Mouse (Mus musculus) neural tube, embryonic 10.5 days (tissue): Measurements from ENCODE around the gene Tecpr2.

Source experiments
- DNase-seq: peaks from one replicate; pipeline ENCODE4 v3.0.0-alpha.2; 2017; ENCODE audit warnings: low spot score; ENCODE audit errors: extremely low spot score

Tecpr2 gene

DNA sequence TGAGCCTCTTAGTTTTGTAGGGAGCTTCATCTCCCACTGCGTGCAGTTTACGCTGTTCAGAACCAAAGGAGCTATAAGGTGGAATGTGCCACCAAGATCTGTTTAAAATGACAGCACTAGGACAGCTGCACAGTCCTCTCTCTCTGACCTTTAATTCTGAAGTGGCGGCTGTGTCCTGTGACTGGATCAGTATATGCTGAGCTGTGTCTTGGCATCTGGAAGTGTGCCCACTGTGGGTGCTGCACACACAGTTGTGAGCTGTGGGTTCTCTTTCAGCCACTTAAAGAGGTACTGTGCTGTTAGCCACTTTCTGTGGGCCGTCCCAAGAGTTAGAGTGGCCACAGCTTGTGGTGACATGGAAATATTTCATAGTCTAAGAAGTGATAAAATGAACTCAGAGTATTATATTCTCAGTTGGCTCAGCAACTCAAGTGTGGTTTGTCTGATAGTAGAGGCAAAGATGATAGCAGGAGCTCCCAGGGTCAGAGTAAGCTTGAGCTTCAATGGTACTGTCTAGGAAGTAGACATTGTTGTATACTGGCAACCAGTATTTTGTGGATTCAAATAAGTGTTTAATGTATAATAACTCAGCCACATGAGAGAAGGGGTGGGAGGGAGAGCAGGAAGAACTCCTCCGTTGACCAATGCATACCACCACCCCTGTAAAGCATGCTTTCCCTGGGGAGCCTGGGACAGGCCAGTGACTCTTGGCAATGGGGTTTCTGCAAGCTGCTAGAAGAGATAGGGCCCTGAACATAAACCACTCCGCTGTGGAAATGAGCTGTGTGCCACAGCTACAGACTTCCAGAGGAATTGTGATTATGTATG, 59.2 kb downstream of the Tecpr2 start:
- no peak for DNase-seq

DNA sequence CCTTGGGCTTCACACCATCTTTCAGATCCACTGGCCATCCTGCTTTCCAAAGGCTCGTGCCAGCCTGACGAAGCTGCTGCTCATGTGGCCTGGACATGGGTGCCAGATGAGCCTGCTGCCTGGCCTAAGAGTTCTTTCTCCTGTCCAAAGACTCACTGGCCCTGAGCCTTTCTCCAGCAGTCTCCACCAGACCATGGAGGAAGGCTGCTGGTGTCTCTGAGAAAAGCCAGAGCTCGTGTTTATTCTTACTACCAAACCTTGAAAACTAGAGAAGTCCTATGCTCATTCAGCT, 59.8 kb downstream of the Tecpr2 start:
- DNase-seq: no peak

DNA sequence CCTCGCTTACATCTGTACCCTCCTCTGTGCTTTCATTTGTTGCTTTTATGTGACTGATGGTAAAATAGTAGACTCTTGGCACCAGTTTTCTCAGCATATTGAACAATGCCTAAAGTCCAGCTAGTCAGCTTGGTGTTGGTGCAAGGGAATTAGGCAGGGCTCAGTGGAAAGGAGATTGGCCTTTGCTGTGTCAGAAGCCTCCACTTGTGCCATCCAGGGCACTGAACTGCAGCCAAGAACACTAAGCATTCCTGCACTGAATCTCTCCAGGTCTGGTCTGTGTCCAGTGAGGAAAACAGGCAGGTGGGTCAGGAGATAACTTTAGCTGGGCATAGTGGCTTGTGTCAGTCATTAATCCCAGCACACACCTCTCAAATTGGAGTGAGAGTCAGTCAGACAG, 60.3 kb downstream of the Tecpr2 start:
- DNase-seq: no peak

DNA sequence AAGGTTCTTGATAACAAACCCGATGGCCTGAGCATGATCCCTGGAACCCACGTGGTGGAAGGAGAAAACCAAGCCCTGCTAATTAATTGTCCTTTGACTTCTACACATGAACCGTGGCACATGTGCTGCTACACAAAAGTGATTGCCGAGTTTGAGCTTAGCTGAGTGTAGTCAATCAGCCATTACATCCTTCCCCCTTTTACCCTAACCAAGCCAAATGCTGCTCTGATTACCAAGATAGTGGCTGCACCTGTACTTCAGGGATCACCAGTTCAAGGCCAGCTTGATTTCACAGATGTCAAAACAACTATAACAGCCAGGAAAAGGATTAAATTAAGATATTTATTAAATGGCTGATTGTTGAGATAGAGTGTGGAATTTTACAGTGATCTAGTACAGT, 61.1 kb downstream of the Tecpr2 start:
- DNase-seq: no peak

DNA sequence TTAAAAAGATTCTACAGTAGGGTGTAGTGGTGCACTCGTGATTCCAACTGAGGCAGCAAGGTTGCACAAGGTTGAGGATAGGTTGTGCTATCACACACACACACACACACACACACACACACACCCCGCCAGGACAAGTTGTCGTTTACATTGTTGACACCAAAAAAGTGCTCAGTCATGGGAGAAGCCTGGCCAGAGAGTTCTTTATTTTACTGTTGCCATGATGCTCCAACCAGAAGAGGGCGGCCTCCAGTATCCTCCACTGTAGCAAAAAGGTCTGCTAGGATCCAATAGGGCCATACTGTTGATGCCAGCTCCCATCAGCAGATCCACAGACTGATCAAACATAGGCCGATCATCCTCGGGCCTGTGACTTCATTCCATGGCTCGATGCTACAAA, 62.2 kb downstream of the Tecpr2 start:
- no peak for DNase-seq

DNA sequence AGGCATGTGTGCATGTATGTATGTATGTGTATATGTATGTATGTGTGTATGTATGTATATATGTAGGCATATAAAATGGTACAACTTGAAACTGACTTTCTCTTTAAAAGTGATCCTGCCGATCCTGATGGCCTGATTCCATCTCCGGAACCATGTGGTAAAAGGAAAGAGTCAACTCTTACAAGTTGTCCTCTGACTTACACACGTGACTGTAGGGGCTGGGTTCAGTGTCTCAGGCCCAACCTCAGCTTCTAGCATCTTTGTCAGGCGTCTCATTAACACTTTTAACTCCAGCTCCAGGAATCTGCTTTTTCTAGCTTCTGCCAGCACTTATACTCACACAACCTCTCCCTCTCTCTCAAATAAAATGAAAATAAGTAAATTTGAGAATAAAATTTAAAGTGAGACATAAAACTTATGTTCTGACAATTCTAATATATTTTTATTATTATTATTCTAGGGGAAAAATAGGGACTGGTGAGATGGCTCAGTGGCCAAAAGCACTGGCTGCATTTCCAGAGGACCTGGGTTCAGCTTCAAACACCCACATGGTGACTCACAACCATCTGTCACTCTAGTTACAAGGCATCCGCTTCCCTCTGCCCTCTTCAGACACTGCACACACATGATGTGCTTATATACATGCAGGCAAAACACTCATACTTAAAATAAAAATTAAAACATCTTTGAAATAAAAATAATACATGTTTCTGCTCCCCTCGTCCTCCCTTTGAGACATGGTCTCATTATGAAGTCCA, 63.7 kb downstream of the Tecpr2 start:
- no peak for DNase-seq

DNA sequence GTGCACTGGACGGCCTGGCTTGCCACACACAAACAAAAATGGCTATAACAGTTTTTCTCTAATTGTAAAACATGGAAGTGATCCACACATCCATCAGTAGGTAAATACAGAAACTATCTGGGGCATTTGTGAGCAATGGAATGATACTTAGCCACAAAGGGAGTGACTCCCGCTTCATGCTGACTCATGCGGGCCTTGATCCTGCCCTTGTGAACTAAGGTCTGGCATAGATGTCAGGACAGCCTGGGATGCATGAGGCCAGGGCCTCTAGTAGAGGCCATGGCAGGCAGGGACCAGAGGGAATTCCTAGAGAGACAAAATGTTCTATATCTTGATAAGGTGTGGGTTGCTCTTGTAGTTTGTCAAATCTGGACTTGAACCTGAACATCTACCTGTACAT, 64.4 kb downstream of the Tecpr2 start:
- DNase-seq: no peak

DNA sequence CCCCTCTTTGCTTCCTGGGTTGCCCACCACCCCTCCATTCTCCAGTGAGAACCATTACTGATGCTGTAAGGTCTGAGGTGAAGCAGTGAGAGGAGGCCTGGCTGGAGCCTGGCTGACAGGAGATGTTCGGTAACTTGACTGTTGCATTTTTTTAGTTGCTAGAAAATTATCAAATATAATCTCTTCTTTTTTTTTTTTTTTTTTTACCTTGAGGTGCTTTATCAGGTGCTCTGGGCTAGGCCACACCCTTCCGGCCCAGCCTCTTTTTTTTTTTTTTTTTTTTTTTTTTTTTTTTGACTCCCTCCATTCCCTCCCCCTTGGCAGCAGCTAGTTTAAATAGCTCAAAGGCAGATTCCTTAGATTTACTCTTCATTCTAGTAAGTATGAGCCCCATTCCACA, 64.8 kb downstream of the Tecpr2 start:
- DNase-seq: no peak

DNA sequence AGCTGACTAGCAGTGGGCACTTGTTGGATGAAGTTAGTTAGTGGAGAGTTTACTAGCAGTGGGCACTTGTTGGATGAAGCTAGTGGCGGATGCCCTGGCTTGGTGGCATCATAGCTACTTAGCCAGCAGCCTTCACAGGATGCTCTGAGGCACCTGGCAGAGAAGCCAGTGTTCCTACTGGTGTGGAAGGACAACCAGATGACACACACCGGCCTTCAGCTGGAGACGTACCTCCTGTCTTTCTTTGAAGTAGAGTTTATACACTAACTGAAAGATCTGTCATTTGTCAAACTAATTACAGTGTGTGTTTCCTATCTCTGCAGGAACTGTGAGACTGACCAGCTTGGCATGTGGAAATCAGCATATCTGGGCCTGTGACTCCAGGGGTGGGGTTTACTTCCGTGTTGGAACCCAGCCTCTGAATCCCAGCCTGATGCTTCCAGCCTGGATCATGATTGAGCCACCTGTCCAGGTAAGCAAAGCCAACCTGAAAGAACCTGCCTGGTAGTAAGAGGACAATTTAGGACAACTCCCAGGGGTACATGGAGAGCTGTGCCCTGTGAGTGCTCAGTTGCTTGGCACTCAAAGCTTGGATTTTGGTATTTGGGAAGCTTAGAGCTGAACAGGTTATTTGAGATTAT, 65.4 kb downstream of the Tecpr2 start:
- DNase-seq: no peak

DNA sequence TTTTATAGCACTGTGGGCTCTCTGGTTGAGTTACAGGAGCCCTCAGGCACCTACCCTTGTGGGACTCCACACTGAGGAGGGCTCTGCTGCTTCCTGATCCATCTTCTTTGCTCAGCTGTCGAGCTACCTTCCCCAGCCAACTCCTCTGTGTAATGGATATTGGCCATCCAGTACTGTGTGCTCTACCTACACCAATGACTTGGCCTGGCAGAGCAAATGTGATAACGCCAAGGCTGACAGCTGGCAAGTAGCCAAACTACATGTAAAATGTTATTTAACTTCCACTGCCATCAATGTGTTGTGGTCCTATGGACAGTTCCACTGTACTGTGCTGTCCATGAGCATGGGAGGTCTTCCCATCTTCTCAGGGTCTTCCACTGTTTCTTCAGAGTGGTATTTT, 72.9 kb downstream of the Tecpr2 start:
- no peak for DNase-seq

DNA sequence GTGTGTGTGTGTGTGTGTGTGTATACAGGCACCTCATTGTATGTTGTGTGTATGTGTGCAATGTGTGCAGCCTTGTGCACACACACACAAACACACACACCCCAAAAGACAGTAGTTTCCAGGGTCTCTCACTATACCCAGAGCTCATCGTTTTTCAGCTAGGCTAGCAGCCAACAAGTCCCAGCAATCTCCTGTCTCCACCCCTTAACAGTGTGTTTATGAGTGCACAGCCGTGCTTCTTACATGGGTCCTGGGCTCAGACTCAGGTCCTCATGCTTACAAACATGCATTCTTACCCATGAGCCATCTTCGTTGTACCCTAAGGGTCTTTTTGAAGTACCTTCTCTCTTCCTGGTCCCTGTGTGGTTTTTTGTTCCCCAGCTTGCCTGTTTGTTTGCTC, 76.4 kb downstream of the Tecpr2 start:
- DNase-seq: no peak

DNA sequence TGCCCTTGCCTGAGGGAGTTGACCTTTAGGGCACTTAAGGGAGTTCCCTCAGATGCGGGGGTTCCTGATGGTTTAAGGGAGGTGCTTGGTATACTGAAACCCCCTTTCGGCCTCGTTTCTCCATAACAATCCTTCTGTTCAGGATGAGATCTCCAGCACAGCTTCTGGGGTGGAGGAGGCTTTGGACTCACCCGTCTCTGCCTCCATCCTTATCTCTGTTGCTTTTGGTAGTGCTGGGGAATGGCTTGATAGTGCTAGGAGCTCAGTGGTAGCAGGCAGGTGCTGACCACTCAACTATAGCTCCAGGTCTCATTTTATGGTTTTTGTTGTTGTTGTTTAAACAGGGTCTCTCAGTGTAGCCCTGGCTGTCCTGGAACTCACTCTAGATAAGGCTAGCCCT, 77.0 kb downstream of the Tecpr2 start:
- no peak for DNase-seq

DNA sequence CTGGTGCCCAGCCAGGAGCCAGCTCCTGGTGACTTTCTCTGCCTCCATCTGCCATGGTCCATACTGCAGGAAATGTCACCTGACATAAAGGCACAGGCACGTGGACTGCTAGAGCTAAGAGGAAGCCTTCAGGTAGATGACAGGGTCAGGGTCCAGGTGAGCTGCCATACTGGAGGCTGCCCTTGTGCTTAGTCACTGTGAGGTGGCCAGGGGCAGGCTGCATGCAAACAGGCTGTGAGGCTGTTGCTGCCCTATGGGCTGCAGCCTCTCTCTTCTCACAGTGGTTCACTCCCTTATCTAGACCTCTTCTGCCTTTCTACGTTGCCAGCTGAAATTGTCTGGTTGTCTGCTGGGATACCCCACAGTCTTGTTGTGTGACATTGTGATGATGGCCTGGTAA, 78.1 kb downstream of the Tecpr2 start:
- DNase-seq: no peak

DNA sequence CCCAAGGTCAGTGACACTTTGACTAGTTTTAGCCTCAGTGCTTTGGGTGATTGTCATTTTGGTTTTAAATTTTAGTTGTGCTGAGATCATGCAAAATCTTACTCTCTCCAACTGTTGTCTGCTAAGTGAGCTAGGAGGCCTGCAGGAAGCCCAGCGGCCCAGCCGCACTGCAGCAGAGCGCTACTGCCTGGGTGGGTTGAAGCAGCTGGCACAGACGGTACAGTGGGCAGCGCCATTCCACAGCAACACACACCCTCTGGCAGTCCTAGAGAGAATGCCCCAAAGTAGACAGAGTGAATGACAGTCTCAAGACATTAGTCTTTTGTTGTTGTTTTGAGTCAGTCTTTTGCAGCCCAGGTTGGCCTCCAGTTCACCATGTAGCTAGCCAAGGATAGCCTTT, 81.3 kb downstream of the Tecpr2 start:
- no peak for DNase-seq

DNA sequence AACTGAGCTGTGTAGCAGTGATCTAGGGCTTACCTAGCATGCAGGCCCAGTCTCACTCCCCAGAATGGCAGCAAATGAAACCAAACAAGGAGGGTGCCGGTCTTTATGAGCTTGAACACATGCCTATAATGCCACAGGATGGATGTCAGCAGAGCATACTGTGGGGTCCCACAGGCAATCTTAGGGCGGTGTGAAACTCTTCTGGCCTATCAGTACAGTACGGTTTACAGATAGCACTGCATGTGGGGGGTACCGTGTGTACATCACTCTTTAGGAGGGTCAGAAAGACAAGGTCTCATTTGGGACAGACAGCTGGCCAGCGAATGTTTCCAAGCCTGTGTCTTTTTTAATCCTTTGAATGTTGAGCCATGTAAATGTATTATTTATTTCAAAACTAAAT, 82.9 kb downstream of the Tecpr2 start:
- no peak for DNase-seq

DNA sequence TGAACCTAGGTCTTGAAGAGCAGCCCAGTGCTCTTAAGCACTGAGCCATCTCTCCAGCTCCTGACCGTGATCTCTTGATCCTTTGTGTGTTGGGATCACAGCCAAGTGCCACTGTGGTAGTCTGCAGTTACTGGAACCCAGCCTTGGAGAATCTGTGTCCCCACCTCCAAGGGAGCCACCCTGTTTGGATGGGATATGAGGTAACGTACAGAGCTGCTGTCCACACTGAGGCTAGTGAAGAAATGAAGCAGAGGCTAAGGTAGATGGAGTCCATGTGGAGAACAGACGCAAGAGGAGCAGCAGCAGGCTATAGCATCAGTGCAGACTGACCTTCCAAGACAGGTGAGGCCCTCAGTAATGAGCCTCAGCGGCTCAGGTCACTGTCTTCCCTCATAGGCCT, 84.8 kb downstream of the Tecpr2 start:
- DNase-seq: no peak

DNA sequence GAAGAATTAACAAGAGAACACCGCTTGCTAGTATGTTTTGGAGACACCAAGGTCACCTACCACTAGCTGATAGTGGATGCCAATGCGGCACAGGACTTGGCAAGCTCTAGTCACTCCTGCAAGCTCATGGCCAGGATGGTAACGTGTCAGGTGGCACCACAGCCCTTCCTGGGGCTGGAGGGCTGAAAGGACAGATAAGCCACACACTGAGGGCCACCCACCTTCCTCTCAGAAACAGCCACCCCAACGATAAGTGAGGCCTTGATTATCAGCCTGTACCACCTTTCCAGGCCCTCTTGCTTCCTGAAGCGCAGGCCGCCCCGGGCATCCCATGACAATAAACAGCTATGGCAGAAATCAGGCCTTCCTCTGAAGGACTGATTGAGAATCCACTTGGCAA, 85.2 kb downstream of the Tecpr2 start:
- DNase-seq: no peak

DNA sequence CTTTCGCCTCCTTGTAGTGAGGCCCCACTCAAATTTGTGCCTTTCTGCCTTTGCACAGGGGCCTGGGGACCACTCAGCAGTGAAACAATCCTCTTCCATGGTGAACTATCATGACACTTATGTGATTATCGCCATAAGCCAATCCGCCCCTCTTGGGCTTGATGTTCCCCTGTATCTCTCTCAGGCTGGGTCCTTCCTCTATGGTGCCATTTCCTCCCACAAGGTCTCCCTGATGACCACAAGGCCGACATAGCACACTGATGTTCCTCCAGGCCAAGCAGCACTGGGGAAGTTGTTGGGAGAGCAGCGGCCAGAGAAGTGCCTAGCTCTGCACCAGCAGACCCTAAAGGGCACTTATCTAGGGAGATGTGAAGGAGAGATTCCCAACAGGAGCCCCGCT, 85.7 kb downstream of the Tecpr2 start:
- no peak for DNase-seq

DNA sequence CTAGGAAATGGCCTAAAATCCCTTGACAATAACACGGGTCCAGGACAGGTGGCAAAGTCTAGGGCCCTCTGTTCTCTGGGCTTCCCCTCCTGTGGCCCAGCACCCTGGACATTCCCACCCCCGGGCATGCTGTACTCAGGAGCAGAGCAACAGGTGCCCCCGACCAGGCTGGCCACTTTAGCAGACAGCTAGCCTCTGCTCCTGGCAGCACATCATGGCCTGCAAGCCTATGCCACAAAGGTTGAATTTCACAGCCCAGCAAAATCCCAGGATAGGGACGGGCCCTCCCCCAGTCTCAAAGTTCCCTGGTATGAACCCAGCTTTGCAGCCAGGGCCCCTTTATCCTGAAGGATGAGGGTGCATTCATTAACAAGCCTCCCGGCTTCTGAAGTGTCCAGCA, 86.3 kb downstream of the Tecpr2 start:
- no peak for DNase-seq

DNA sequence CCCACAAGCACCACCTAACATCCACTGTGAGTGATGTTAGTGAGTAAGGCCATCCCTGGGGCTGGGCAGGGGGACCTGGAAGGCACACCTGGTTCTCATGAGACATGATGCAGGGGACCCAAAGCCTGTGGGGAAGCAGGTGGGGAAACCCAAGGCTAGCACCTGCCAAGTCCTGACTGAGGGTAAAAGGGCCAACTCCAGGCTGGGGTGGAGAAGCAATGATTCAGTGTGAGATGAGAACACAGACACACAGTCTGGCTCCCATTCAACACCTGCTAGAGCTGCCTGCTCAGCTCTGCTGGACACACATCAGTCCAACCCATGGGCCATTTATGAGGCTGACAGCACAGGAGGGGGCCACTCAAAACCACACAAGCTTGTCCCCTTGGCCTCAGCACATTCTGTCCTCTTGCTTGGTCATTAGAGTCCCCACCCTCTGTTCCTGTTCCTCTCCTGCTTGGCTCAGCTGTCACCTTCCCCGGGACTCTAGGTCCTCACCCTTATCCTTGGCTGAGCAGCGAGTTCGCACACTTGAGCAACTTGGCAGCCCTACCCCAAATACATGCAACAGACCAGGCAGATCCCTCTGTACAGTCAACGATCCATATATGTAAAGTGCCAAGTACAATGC, 86.9 kb downstream of the Tecpr2 start:
- no peak for DNase-seq

DNA sequence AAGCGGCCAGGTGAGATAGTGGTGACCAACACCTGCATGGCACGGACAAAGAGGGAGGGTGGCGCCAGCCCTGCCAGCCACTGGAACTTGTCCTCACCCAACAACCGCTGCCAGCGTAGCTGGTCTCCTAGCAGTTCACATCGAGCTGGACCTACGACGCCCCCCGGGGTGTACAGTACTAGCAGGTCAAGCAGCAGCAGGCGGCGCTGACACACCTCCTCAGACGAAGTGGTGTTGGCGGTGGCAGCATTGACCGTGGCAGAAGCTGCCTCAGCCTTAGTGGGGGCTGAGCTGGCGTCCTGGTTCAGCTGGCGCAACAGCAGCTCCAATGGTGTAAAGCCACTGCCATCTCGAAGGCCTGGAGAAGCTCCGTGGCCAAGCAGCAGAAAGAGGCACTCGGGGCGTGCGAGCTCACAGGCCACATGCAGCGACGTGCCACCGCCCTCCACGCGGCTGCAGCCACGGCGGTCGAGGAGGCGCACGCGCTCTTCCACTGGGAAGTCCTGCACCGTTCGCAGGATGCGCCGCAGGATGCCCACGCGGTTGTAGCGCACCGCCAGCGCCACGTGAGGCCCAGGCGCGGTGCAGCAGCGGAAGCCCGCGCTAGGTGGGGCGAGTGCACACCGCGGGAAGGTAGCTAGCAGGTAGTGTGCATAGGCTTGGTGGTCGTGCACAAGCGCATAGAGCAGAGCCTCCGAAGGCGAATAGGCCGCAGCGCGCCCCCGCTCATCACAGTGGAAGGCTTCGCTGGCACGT, 87.7 kb downstream of the Tecpr2 start:
- DNase-seq: no peak

DNA sequence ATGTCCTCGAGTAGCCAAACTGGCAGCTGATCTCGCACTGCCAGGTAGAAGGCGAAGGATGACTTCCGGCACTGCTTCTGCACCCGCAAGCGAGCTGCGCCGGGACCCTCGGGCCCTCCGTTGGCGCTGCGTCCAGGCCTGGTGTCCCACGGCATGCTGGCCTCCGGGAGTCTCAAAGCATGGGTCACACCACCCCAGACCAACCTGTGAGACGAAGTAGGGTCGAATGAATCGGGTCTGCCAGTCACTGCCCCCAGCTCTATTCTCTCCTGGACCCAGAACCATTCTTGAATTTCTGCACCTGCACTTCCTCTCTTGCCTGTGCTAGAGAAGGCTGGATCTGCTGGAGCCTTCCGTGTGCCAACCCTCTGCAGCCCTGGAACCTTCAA, 88.3 kb downstream of the Tecpr2 start:
- DNase-seq: no peak
